Mouse (Mus musculus): Measurements from ENCODE around the gene Kcng1.

The Kcng1 gene

DNA sequence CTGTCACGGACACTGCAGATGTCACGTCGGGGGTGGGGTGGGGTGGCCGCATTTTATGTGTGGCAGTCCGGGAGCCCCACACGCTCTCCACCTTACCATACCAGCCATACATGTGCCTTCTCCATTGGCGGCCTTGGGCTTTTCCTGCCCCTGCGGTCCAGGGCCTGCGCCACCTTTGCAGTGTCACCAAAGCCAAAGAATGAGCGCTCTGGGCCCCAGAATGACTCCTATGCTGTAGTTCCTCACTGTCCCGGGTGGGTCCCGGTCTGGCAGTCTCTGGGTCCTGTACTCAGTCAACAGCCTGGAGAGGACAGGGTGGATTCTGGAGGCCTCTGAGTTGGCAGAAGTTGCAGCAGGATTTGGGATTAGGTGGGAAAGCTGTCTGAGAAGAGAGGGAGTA lies at the start of gene Kcng1:
Gene Kcng1, minus strand, starts transcription at position 155 of the 400 bp plus-strand sequence.
- CTCF ChIA-PET: interaction anchor here in 3 of 4 experiments (0.6 to 1.6 kb wide), 10 partner anchors 8 to 170 kb away, joined by 3 to 14 read pairs (median 5); no protein-coding TSS in a partner anchor
- POLR2A ChIA-PET: interaction anchor here (0.6 to 1.5 kb wide), 8 partner anchors 10 to 504 kb away, joined by 3 to 5 read pairs (median 4); no protein-coding TSS in a partner anchor

DNA sequence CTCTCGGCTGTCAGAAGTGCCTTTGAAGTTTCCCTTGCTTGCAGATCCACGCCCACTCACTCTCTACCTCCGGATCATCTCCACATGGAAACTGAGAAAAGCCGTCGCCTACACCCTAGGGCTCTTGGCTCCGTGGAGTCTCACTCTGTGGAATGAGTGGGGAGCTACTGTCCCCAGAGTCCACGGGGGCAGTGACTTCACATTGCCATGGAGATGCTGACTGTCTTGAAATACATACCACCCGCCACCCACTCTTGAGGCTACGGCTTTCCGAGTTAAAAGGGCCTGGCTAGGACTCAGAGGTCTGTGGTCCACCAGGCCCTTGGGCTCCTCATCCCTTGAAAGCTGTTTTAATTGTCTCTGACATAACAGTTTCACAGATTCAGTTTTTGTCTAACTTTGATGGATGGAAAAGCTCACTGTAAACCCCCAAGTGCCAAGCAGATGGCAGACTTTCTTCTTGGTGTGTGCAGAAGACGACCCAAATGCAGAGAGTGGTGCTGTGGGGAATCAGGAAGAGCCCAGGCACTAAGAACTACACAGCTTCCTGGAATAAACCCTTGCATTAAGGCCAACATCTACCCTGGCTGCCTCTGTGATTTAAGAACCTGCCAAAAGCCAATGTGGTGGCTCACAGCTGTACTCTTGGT lies 49.0 kb upstream of the Kcng1 start:
- POLR2A ChIA-PET: interaction anchor here in 2 of 4 experiments (0.6 to 1.2 kb wide), 6 partner anchors 10 to 935 kb away, joined by 3 to 4 read pairs (median 3); no protein-coding TSS in a partner anchor
- CTCF ChIA-PET: interaction anchor here (0.5 to 1.1 kb wide), 4 partner anchors 94 to 732 kb away, joined by 3 to 6 read pairs (median 4); no protein-coding TSS in a partner anchor

DNA sequence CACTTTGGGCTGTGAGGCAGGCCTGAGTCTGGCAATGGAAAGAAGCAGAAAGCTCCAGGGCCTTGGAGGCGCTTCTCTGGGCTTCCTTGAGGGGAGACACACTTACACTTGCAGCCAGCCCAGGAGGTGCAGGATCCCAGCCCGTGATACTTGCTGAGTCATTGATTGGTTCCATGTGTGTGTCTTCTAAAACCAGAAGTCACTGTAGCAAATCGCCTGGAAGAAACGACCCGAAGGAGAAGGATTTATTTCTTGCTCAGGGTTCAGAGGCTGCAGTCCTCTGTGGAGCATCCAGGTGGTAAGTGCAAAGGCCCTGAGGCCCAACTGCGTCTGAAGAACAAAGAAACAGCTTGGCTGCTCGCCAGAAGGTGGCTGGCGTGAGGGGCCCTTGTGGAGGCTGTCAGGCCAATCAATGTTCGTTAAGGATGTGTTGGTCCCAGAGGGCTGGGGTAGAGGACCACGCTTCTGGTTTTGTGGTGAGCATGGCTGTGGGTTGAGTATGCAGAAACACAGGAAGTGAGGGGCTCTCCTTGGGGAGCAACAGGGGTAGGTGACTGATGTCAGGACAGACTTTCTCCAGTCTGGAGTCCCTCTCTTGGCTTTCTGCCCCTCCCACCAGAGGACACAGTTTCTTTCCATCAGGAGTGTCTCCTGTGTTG lies 40.3 kb upstream of the Kcng1 start:
- ChIA-PET POLR2A (interaction anchor here in 1 of 4 experiments (1.0 kb wide), 1 partner anchor 51 kb away, joined by 4 read pairs; no protein-coding TSS in a partner anchor), CTCF (interaction anchor here in 1 of 4 experiments (0.6 kb wide), 1 partner anchor 419 kb away, joined by 4 read pairs; no protein-coding TSS in a partner anchor)

DNA sequence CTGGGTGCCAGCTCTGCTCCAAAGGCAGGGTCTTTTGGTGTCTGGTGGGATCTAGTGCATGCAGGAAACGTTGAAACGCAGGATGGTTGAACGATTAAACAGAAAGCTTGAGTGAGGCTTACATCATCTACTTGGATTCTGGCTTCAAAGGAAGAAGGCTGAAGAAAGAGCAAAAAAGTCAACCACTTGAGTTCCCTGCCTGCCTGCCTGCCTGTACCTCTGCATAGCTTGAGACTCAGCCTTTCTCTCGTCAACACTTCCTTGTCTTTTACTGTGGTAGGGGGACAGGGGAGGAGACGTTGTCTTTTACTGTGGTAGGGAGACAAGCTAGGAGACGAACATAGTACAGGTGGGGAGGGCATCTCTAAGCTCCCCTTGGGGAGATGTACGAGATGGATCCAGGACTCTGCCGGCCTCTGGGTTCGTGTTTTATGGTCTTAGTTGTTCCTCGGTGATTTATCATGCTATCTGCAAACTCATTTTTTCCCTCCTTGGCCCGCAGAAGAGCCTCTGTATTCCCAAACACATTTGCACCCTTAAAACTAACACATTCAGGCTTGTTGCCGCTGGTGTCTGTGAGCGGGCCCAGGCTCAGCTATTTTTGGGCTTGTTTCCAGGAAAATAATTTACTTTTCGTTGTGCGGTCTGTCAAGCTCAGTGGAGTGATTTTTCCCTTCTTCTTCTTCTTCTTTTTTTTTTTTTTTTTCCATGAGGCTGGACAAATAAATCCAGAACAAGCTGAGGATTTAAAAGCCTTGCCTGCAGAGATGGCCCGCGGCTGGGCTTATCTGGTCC lies 39.0 kb upstream of the Kcng1 start:
- ChIA-PET POLR2A (interaction anchor here in 3 of 4 experiments (0.6 to 1.6 kb wide), 5 partner anchors 8 to 104 kb away, joined by 3 to 4 read pairs (median 4); no protein-coding TSS in a partner anchor), CTCF (interaction anchor here in 3 of 4 experiments (0.6 to 0.8 kb wide), 4 partner anchors 83 to 843 kb away, joined by 3 to 5 read pairs (median 4); no protein-coding TSS in a partner anchor)

DNA sequence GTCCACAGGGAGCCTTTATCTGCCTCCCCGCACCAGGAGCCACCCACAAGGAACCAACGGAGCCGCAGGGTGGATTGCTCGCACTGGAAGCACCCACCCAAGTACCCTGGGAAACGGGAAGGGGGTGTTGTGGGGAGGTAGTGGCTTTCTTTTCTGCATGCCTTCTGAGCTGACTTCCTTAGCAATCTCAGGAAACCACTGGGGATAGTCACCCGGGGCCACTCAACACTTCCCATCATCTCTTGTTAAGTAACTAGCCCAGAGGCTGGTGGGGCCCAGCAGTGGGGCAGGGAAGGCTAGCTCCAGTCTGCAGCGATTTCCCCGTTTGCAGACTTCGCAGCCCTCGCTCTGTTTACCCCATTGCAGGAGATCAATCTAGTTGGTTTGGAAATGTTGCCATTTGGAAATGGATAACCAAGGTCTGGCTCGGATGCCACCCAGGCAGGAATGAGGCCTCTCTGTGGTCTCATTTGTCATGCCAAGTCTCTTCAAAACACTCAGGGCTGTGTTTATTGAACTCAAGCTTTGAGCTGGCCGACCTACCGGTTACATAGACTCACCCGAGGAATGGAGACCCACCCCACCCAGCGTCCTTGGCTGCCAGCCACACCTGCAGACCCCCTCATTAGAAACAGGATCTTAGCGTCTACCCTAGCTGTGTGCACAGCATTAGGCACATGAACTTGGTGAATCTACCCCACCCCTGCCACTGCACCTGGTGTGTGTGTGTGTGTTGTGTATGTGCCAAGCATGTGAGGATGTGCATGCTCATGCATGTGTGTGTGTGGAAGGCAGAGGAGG lies 33.3 kb upstream of the Kcng1 start:
- ChIA-PET POLR2A (interaction anchor here in 3 of 4 experiments (0.8 to 1.7 kb wide), 5 partner anchors 11 to 19 kb away, joined by 3 to 8 read pairs (median 5); no protein-coding TSS in a partner anchor), CTCF (interaction anchor here in 1 of 4 experiments (0.6 to 1.5 kb wide), 5 partner anchors 27 to 428 kb away, joined by 3 to 4 read pairs (median 3); partner anchors contain the start of gene Atp9a)

DNA sequence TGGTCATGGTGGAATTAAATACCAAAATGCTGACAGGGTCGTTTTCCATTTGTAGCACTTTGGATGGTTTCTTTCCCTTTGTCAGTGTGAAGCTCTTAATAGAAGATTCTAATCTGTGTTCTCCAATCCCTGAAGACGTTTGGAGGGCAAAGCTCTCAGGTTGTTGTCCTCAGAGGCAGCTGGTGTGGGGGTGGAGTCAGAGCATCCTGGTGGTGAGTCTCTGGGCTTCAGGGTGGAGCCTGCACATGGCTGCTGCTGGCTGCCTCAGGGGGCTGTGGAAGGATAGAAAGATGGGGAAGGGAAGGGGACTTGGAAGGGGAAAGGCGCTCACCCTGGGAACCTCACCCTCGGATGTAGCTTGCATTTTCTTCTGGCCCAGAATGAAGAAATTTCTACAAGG lies 31.0 kb upstream of the Kcng1 start:
- ChIA-PET CTCF (interaction anchor here in 3 of 4 experiments (0.8 to 1.4 kb wide), 8 partner anchors 16 to 197 kb away, joined by 3 to 4 read pairs (median 3); no protein-coding TSS in a partner anchor), POLR2A (interaction anchor here (0.6 to 1.5 kb wide), 17 partner anchors 8 to 294 kb away, joined by 3 to 5 read pairs (median 3); partner anchors contain the start of gene Adnp (in 1 of the 4))

DNA sequence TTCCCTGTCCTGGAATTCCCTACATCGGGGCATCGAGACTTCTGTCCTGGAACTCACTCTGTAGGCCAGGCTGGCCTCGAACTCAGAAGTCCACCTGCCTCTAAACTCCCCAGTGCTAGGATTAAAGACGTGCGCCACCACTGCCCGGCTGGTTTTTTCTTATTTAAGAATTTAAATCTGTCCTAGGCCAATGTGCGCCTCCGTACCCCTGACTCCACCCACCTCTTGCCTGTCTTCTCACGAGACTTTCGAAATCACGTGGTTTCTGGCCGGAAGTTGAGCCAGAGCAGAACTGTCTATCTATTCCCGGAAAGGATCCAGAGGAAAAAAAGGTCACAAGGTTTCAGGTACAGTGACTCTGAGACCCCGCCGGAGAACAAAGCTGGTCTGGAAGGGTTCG lies 29.5 kb upstream of the Kcng1 start:
- ChIA-PET POLR2A (interaction anchor here in 3 of 4 experiments (0.6 to 1.1 kb wide), 8 partner anchors 15 to 1607 kb away, joined by 3 to 4 read pairs (median 3); no protein-coding TSS in a partner anchor), CTCF (no interaction called here)

DNA sequence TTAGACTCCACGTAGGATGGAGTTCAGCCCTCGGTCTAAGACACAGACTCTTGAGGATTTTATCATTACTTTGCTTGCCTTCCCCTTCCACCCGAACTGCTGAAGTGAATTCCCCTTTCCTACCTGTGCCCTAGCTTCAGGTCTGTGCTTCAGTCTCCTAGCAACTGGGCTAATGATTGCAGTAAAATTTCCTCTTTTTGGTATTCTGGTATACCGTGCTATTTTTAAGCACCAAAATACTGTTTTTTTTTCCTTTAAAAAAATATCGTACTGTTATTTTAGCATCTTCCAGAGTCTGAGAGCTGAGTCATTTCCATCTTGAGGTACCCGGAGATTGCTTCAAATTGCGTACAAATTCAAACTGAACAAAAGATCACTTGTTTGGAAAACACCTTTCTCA lies 27.4 kb upstream of the Kcng1 start:
- POLR2A ChIA-PET: interaction anchor here in 1 of 4 experiments (1.4 kb wide), 1 partner anchor 101 kb away, joined by 4 read pairs; no protein-coding TSS in a partner anchor
- CTCF ChIA-PET: interaction anchor here in 2 of 4 experiments (0.6 to 1.1 kb wide), 2 partner anchors 13 to 343 kb away, joined by 4 to 7 read pairs; no protein-coding TSS in a partner anchor

DNA sequence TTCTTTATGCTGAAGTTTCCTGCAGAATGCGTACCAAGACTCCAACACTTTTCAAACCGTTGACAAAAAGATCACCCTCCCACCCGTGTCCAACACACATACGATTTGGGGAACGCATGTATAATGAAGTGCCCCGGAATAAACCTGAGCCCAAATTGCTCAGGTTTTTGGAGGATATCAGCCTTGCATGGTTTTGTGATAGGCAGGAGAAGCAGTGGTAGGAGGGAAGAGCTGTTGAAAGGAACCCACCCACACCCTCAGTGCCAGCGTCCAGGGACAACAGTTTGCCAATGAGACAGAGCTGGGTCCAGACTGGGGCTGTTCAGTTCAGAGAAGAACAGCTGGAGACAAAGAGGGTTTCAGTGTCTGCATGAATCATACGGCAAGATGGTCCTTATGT lies 18.1 kb upstream of the Kcng1 start:
- POLR2A ChIA-PET: no interaction called here

DNA sequence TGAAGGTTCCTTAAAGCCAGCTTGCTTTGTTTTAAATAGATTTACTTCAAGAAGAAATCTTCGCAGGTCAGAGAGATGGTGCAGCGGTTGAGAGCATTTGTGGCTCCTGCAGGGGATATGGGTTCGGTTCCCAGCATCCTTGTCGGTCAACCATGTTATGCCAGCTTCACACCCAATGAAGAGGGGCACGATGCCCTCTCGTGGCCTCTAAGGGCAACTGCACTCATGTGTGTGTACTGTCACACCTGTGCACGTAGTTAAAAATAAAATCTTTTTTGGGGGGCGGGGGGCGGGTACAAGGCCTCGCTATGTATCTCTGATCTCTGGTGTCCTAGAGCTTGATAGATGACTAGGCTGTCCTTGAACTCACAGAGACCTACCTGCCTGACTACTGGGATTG lies 15.0 kb upstream of the Kcng1 start:
- CTCF ChIA-PET: interaction anchor here (0.6 to 1.7 kb wide), 29 partner anchors 10 to 506 kb away, joined by 3 to 7 read pairs (median 4); partner anchors contain the start of genes Kcng1 (in 1 of the 4) and Ripor3 (in 1 of the 4)
- POLR2A ChIA-PET: interaction anchor here in 2 of 4 experiments (0.9 to 1.2 kb wide), 3 partner anchors 10 to 151 kb away, joined by 3 to 5 read pairs (median 3); no protein-coding TSS in a partner anchor

More for the DNA sequence above, 18.1 kb upstream of the Kcng1 start:
- CTCF ChIA-PET: interaction anchor here in 2 of 4 experiments (1.1 to 1.6 kb wide), 2 partner anchors 13 to 50 kb away, joined by 3 to 6 read pairs; no protein-coding TSS in a partner anchor

DNA sequence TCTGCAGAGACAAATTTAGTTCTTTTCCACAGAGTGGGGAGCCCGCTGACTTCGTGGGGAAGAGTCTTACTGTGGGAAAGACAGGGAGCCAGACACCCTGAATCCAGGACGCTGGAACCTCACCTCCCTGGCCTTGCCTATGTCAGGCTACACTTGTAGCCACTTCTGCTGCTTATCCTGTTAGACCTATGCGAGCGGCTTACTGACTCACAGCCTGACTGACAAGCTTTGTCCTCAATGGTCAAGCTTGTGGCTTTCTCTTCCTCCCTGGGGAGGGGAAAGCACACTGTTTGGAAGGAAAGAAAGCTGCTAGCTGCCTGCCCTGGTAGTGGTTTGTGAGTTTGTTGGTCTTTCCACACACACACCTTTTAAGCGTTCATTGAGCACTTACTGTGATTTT lies 11.0 kb upstream of the Kcng1 start:
- ChIA-PET CTCF (interaction anchor here in 1 of 4 experiments (0.8 kb wide), 1 partner anchor 180 kb away, joined by 3 read pairs; no protein-coding TSS in a partner anchor), POLR2A (interaction anchor here in 2 of 4 experiments (0.5 to 1.4 kb wide), 2 partner anchors 11 to 178 kb away, joined by 4 read pairs; partner anchors contain the start of gene Kcng1 (in 1 of the 2))

DNA sequence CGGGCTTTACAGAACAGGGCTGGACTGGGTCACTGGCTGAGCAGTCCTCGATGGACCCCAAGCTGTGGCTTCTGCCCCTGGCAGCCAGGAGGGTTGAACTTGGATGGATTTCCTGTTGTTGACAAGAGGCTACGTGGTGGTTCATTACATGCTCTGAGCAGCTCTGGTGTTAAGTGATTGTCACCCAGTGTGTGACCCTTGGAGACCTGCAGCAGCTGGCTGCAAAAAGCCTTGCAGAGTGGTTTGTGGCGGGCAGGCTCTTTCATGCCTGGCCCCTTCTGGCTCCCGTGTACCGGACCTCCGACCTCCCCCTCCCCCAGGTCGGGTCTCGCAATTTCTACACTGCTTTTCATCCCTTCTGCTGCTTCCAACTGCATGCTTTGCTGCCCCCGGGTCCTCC lies 10.5 kb upstream of the Kcng1 start:
- ChIA-PET POLR2A (interaction anchor here in 1 of 4 experiments (1.4 kb wide), 1 partner anchor 11 kb away, joined by 4 read pairs; the partner anchor contains the start of gene Kcng1), CTCF (interaction anchor here in 1 of 4 experiments (1.2 kb wide), 1 partner anchor 233 kb away, joined by 3 read pairs; no protein-coding TSS in a partner anchor)

DNA sequence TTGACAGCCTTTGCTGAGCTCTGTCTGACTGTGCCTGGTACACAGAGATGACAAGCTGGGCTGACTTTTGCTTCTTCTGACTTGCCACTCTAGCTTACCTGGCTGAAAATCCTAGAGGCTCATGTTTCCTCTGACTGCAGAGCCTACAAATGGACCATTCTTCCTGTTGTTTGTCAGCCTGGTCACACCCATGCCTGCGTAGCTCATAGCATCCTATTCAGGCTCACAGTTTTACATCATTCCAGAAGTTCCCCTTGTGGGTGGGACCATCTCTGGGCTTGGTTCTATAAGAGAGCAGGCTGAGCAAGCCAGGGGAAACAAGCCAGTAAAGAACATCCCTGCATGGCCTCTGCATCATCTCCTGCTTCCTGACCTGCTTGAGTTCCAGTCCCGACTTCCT lies 8.3 kb upstream of the Kcng1 start:
- POLR2A ChIA-PET: interaction anchor here in 2 of 4 experiments (0.5 to 0.6 kb wide), 2 partner anchors 136 to 923 kb away, joined by 3 to 4 read pairs; no protein-coding TSS in a partner anchor
- CTCF ChIA-PET: interaction anchor here in 2 of 4 experiments (0.8 to 1.1 kb wide), 2 partner anchors 85 to 161 kb away, joined by 3 read pairs; no protein-coding TSS in a partner anchor

DNA sequence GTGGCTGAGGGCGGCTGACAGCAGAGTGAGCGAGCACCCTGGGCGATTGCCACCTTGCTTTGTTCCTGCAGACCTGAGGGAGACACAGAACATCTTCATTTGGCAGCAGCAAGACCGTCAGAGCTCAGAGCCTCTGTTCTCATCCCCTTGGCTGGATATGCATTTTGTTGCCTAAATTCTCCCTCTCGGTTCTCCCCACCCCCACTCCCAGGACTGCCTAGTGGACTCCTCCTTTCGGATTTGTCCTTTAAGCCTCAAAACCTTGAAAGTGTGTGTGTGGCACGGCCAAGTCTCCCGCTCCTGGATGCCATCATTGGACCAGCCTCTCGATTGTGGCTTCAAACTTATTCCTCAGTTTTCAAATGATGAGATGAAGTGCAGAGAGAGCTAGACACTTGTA lies 7.5 kb upstream of the Kcng1 start:
- POLR2A ChIA-PET: no interaction called here
- CTCF ChIA-PET: interaction anchor here in 3 of 4 experiments (0.6 to 1.1 kb wide), 3 partner anchors 20 to 162 kb away, joined by 3 to 4 read pairs (median 3); no protein-coding TSS in a partner anchor

DNA sequence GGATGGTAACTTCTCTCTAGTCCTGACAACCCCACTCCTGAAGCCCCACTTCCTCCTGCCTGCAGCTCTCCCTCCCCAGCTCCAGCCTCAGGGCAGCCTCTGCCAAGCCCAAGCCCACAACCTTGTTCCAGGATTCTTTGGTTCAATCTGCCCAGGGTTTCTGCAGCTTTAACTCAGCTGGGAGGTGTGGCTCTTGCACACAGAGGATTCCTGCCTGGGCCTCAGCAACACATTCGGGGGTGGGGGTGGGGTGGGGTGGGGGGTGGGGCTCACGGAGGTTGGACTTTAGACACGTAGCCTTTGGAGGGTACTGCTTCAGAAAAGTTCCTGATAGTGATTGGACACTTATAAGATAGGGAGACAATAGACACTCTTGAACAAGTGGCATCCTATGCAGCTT lies 5.5 kb upstream of the Kcng1 start:
- POLR2A ChIA-PET: interaction anchor here in 2 of 4 experiments (0.6 to 1.5 kb wide), 5 partner anchors 24 to 987 kb away, joined by 3 to 4 read pairs (median 3); no protein-coding TSS in a partner anchor
- CTCF ChIA-PET: interaction anchor here (0.5 to 2.3 kb wide), 25 partner anchors 9 to 651 kb away, joined by 3 to 7 read pairs (median 4); no protein-coding TSS in a partner anchor

DNA sequence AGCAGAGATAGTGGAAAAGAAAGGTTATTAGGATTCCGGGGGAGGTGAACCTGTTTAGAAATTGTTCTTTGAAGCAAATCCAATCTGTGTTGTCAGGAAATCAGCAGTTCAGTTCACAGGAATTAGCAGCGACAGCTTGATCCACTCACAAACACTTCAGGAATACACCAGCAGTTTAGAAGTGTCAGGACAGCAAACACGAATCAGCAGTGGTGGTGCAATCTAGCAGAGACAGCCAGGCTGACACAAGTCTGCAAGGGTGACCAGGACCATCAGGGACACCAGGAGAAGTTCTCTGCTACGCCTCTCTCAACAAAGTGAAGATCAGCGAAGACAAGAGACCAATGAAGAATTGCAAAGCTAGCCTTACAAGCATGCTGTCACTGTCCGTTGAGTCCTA lies 3.6 kb upstream of the Kcng1 start:
- ChIA-PET POLR2A (interaction anchor here in 1 of 4 experiments (0.6 kb wide), 1 partner anchor 768 kb away, joined by 3 read pairs; no protein-coding TSS in a partner anchor), CTCF (interaction anchor here in 2 of 4 experiments (1.4 to 2.3 kb wide), 3 partner anchors 9 to 16 kb away, joined by 4 to 7 read pairs (median 4); no protein-coding TSS in a partner anchor)
